Mouse (Mus musculus): ENCODE measurements at regions not wholly inside any gene's neighbourhood (a gene's known extent, or its start where the extent isn't known, plus 50 kb on each side); places are given as distances from the start of the nearest gene placed in this dataset.

DNA sequence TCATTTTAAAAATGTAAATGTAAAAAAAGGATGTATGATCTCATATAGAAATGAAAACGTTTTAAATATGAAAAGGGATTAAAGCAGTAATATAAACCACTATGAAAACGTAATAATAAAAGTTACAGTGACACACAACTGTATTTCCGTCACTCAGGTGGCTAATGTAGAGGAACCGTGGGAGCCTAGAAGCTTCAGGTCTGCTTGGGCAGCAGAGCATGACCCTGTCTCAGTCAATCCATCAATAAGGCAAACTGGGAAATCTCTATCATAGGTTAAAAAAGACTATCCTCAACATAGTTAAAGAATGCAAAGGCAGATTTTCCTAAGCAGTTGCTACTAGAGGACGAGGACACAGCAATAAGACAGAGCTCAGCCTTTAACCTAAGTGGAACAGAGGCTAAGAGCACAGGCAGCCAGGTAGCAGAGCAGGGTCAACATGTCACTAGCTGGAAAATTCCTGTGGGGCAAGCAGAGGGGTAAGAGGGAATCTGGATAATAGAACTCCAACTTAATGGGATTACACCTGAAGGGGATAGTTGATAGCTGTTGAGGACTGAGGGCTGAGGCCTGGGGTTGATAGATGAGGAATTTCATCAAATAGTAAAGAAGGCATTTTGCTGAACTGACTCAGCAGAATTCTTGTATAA lies 93.6 kb downstream of the 1190002N15Rik start:
- TF ChIP-seq CTCF (IDR thresholded peaks at IDR 0.05; ENCODE audit: borderline replicate concordance, extremely low read depth, insufficient read depth, insufficient read length): no peak
- TF ChIP-seq POLR2A (IDR thresholded peaks at IDR 0.05; ENCODE audit: borderline replicate concordance, extremely low read depth, insufficient read depth, insufficient read length, poor library complexity, severe bottlenecking): no peak
